Mouse (Mus musculus) large intestine, adult 2 months (tissue): Measurements from ENCODE around the gene Gm595. TPM values are rescaled to one million over a fixed set of nuclear protein-coding genes. Genes with fewer than 3 reads are reported as not detected.

Experiments
- DNase-seq: peaks from one replicate; pipeline ENCODE4 v3.0.0-alpha.2; 2012; ENCODE audit warnings: low read depth, low spot score
- WGBS: fragments of 180-500 bp; shearing (Covaris S2); methylation state at CpG from one replicate; pipeline ENCODE4 v1.1.7; 2018; 5-methylcytosine and 5-hydroxymethylcytosine counted together
- polyA plus RNA-seq: library from polyadenylated mRNA; depleted of rRNA; stranded (reverse); fragments of >200 nt; gene quantifications from 2 replicates; pipeline ENCODE4 v1.2.3, GENCODE M21; 2012; rRNA removed

The Gm595 gene
- polyA plus RNA-seq: not detected in 2 replicates

- WGBS: 87% methylated on average over 13 of the region's 13 CpGs
- DNase-seq: no peak
Measured at GRCm38 (mm10) chrX:48877613-48878012, at the start of gene Gm595. Gene Gm595 (minus strand): TSS chrX:48877713.

DNA sequence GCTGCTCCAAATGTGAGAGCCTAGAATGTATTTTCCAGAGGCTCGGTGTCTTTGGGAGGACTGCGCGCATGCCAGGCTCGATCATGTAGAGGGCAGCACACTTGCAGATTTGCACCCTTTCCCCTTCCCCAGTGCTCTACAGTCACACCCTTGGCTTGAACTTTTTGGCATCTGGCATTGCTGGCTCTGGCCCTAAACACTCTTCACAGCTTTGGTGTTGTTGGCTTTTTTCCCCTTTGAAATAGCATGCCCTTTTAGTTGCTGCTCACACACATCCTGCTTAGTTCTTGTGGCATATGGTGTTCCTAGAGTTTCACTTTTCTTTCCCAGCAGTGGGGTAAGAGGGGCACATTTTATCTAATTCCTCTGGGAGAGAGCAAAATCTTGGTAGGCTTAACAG, 30.9 kb upstream of the Gm595 start:
- 74% methylated on average over 4 of the region's 4 CpGs for WGBS
- no peak for DNase-seq

- 80% methylated on average over 3 of the region's 3 CpGs for WGBS
- no peak for DNase-seq
Measured at GRCm38 (mm10) chrX:48903744-48904143, 26.2 kb upstream of the Gm595 start.

GRCm38 (mm10) chrX:48899555-48899954, 22.0 kb upstream of the Gm595 start:
- DNase-seq: no peak
- 47% methylated on average over 5 of the region's 5 CpGs for WGBS

GRCm38 (mm10) chrX:48896803-48897202, 19.3 kb upstream of the Gm595 start:
- DNase-seq: no peak
- 54% methylated on average over 6 of the region's 6 CpGs for WGBS

DNA sequence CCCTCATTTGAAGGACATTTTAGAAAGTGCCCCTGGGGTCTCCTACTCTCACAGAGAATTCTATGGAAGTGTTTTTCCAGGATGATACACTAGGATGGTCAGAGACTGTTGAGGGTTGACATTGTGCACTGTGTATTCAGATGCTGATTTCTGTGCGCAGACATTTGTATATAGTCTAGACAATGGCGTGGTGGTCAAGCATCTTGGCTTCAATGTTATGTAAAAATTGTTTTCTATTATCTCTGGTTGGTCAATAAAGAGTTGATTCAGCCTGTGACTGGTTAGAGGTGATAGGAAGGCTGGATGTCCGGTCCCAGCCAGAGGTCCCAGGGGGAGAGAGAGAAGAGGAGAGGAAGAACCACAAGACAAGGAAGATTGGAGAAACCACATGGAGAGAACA, 16.4 kb upstream of the Gm595 start:
- no peak for DNase-seq
- 85% methylated on average over 3 of the region's 3 CpGs for whole genome bisulfite sequencing

- no peak for DNase-seq
- 76% methylated on average over 9 of the region's 9 CpGs for WGBS
Measured at GRCm38 (mm10) chrX:48890259-48890658, 12.7 kb upstream of the Gm595 start.

DNA sequence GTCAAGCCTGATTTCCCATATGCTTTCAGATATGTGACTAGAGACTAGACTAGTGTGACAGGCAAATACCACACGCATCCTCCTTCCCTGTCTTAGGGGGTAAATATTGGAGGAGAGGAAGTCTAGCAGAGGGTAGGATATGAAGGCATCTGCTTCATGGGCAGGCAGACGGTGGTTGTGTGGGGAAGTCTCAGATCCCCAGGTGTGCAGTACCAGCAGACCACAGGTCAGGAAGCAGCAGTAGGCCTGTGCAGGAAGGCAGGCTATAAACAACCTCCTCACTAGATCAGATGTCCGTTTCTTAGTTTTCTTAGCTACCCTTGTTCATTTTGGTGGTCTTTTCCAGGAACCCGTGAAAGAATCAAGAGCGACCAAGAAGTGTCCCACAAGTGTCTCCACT, 7.1 kb upstream of the Gm595 start:
- WGBS: 68% methylated on average over 5 of the region's 5 CpGs
- no peak for DNase-seq

Other genes with a start within 250 kb of the Gm595 start
- gene Gpr119, start 203.2 kb downstream of the Gm595 start, polyA plus RNA-seq: 0.43 and 0.61 TPM in 2 replicates
- 1.6 TPM in 2 replicates for gene Rbmx2, start 182.7 kb downstream of the Gm595 start, polyA plus RNA-seq